Mouse (Mus musculus) neutrophil, adult 5-6 weeks (primary cell): ENCODE data around the gene Urb2. TPM values are rescaled to one million over a fixed set of nuclear protein-coding genes. Genes with fewer than 3 reads are reported as not detected.

Source experiments
- ATAC-seq: fragments of 151-379, 151-347 bp; 2 replicates; pipeline ENCODE4 v1.8.0; 2017; ENCODE audit warnings: mild to moderate bottlenecking, moderate TSS enrichment; ENCODE audit not compliant: insufficient number of reproducible peaks, poor library complexity, low FRiP score, severe bottlenecking; ENCODE audit errors: extremely low read depth
- total RNA-seq: library from RNA; stranded (forward); fragments of 200-1000 nt; gene quantifications from 2 replicates; pipeline ENCODE4 v1.2.3, GENCODE M21; 2017

The Urb2 gene
- 5.4 and 7.1 TPM in 2 replicates for total RNA-seq

- peak; percentile 90 for ATAC-seq
These were observed at the start of gene Urb2, which contains the start of gene Taf5l for GRCm38 (mm10) chr8:124021237-124022227. Gene Urb2, plus strand, starts transcription at chr8:124021508. Gene Taf5l, minus strand, starts transcription at chr8:124021397.

- ATAC-seq: no peak
These were observed 47.8 kb upstream of the Urb2 start for GRCm38 (mm10) chr8:123973495-123973894.

GRCm38 (mm10) chr8:123977499-123977898 is 43.8 kb upstream of the Urb2 start:
- no peak for ATAC-seq

- no peak for ATAC-seq
These were observed 43.0 kb upstream of the Urb2 start for GRCm38 (mm10) chr8:123978166-123978838.

GRCm38 (mm10) chr8:123978926-123979325 is 42.4 kb upstream of the Urb2 start:
- no peak for ATAC-seq

- no peak for ATAC-seq
These were observed 41.1 kb upstream of the Urb2 start for GRCm38 (mm10) chr8:123980239-123980638.

- ATAC-seq: no peak
These were observed 39.6 kb upstream of the Urb2 start for GRCm38 (mm10) chr8:123981674-123982073.

- no peak for ATAC-seq
These were observed 39.0 kb upstream of the Urb2 start for GRCm38 (mm10) chr8:123982291-123982793.

- ATAC-seq: peak; percentile 67
These were observed 38.4 kb upstream of the Urb2 start, which contains the start of gene Abcb10 for GRCm38 (mm10) chr8:123982826-123983400. Gene Abcb10, minus strand, starts transcription at chr8:123983122.

GRCm38 (mm10) chr8:123988605-123989038 is 32.7 kb upstream of the Urb2 start:
- ATAC-seq: no peak

- no peak for ATAC-seq
These were observed 32.2 kb upstream of the Urb2 start for GRCm38 (mm10) chr8:123989128-123989527.

- no peak for ATAC-seq
These were observed 30.8 kb upstream of the Urb2 start for GRCm38 (mm10) chr8:123990277-123991049.

- no peak for ATAC-seq
These were observed 28.7 kb upstream of the Urb2 start for GRCm38 (mm10) chr8:123992587-123992986.

GRCm38 (mm10) chr8:123993597-123993996 is 27.7 kb upstream of the Urb2 start:
- ATAC-seq: no peak

GRCm38 (mm10) chr8:123993997-123994396 is 27.3 kb upstream of the Urb2 start:
- ATAC-seq: no peak

- ATAC-seq: no peak
These were observed 21.7 kb upstream of the Urb2 start for GRCm38 (mm10) chr8:123999568-123999967.

- ATAC-seq: no peak
These were observed 18.7 kb upstream of the Urb2 start for GRCm38 (mm10) chr8:124002546-124003108.

- no peak for ATAC-seq
These were observed 13.5 kb upstream of the Urb2 start for GRCm38 (mm10) chr8:124007829-124008228.
